Mouse (Mus musculus): ENCODE measurements around the gene Tle6.

GRCm38 (mm10) chr10:81557491-81557890, 43.4 kb downstream of the Tle6 start:
- no peak for TF ChIP-seq POLR2A (IDR thresholded peaks at IDR 0.05; ENCODE audit: insufficient read depth, low read length)
- no peak for TF ChIP-seq CTCF (IDR thresholded peaks at IDR 0.05; ENCODE audit: low read depth, low read length)
- no peak for TF ChIP-seq EP300 (IDR thresholded peaks at IDR 0.05; ENCODE audit: insufficient read depth, low read depth, low read length)

Measured in ES-Bruce4 (cell line).